Mouse (Mus musculus): ENCODE measurements at regions not wholly inside any gene's neighbourhood (a gene's known extent, or its start where the extent isn't known, plus 50 kb on each side); places are given as distances from the start of the nearest gene placed in this dataset.

- TF ChIP-seq GATA1 (IDR thresholded peaks at IDR 0.05; ENCODE audit: borderline replicate concordance, low read length): no peak
- no peak for TF ChIP-seq FLI1 (IDR thresholded peaks at IDR 0.05; ENCODE audit: low read length)
Observed at GRCm38 (mm10) chr15:85684164-85684708, 50.5 kb upstream of the Ppara start.
